Mouse (Mus musculus) erythroblast, adult 5-6 weeks (primary cell): ENCODE results near the gene Olfr1056. TPM values are rescaled to one million over a fixed set of nuclear protein-coding genes. Genes with fewer than 3 reads are reported as not detected.
"Not testable (repeated sequence)": the region's sequence is repeated elsewhere in the genome, so short reads cannot be mapped to it uniquely, and the experiment has no call there.

Experiments used
- ATAC-seq: replicated peaks from 2 replicates; pipeline ENCODE4 v1.8.0; 2016; ENCODE audit warnings: moderate number of reproducible peaks, mild to moderate bottlenecking, moderate TSS enrichment, inconsistent platforms; ENCODE audit not compliant: poor library complexity, low FRiP score, severe bottlenecking
- total RNA-seq, 2 experiments: library from RNA; stranded (forward) in 1 of 2; stranded (reverse) in 1 of 2; fragments of 150-400 nt in 1 of 2; fragments of 200-764, 138-1000 nt in 1 of 2; gene quantifications; 2 replicates each; pipeline versions ENCODE4 v1.2.3 to v1.2.4; 2015 to 2017; ENCODE audit warnings: low replicate concordance in 2 of 2

Gene Olfr1056
- total RNA-seq (2015; ENCODE audit: low replicate concordance) (not detected in 2 replicates), total RNA-seq (2017; ENCODE audit: low replicate concordance) (not detected in 2 replicates)

DNA sequence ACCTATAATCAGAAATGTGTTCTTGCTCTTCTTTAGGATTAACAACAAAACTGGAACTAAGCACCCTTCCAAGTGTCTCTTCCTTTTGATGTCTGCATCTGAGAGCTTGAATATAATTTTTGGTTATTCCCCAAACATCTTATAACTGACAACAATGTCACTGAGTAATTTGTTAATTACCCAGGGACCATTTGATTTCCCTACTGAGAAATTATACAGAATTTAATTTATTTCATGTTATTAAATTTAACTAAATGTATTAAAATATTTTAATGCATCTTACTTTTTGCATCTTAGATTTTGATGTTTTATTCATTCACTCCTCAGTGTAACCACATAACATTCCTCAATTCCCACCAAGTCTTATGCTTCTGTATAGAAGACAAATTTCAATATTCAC, at the start of gene Olfr1056:
Gene Olfr1056 (minus strand): TSS at position 101 of the 400 bp plus-strand sequence.
- no peak for ATAC-seq

GRCm38 (mm10) chr2:86395114-86395513, 32.8 kb upstream of the Olfr1056 start:
- ATAC-seq, result no peak

DNA sequence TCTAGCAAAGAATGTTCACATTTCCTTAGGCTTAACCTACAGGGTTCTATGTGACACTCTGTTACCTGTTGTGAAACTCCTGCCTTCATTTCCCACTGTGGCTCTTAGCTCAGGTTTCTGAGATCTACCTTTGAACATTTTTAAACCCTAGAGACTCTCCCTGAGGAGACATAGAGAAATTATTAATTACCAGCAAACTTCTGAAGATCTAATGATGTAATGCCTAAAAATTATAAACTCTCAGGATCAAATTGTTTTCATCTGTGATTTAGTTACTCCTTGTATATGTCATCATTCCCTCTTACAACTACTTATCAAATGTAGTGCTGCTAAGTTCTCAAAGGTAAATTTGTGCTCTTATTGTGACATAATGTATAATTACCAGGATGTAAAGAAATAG, 26.2 kb upstream of the Olfr1056 start, which contains the start of gene Olfr1058:
Gene Olfr1058 (minus strand): TSS at position 101 of the 400 bp plus-strand sequence.
- not testable (repeated sequence) for ATAC-seq

GRCm38 (mm10) chr2:86378293-86378692, 16.0 kb upstream of the Olfr1056 start, which contains the start of gene Olfr1057:
Olfr1057 (minus strand) TSS chr2:86378393.
- ATAC-seq, result no peak

GRCm38 (mm10) chr2:86366342-86366741, 4.1 kb upstream of the Olfr1056 start:
- not testable (repeated sequence) for ATAC-seq

- ATAC-seq, result not testable (repeated sequence)
These were observed 10.5 kb downstream of the Olfr1056 start for GRCm38 (mm10) chr2:86351751-86352150.

DNA sequence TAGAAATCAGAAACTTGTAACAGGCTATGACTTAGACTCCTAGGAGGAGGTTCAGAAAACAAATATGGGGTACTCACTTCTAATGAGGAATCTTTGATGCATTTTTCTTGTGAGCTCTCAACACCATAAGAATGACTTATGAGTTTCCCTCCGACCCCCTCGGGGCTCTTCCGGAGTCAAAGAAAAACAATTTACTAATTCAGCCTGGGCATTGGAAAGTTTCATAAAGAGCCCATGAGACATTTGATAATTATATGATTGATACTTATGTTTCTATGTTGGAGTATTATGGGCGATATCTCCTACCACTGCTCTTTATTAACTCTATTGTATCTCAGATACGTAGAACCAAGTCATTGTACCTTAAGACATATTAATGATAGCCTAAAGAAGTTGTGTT, 12.1 kb downstream of the Olfr1056 start, which contains the start of gene Olfr1055:
Gene Olfr1055 (minus strand): TSS at position 101 of the 400 bp plus-strand sequence.
- ATAC-seq, result no peak

DNA sequence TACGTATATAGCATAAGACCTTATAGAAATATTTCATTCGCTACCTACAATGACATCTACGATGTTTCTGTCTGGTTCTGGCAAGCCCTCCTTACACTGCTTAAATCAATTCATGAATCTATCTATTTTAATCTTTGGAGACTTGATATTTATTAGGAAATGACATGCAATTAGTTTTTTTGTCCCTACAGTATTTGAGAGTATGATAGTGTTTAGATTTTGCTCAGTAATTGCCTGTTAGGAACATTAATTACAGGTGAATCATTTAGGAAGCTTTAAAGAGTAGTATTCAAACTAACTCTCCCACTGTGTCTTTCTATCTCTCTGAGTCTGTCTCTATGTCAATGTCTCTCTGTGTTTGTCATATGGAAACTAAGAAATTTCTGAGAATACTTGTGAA, 26.9 kb downstream of the Olfr1056 start, which contains the start of gene Olfr1054:
Gene Olfr1054 (minus strand): TSS at position 101 of the 400 bp plus-strand sequence.
- no peak for ATAC-seq

- ATAC-seq, result no peak
These were observed 47.1 kb downstream of the Olfr1056 start, which contains the start of gene Olfr1053 for GRCm38 (mm10) chr2:86315184-86315583. Olfr1053 (minus strand) TSS chr2:86315284.

Other genes starting within 250 kb of the Olfr1056 start
- gene Olfr1039, start 226.5 kb downstream of the Olfr1056 start, total RNA-seq (2015; ENCODE audit: low replicate concordance), result not detected in 2 replicates
- not detected in 2 replicates for gene Olfr1039, start 226.5 kb downstream of the Olfr1056 start, total RNA-seq (2017; ENCODE audit: low replicate concordance)
- not detected in 2 replicates for gene Olfr1040, start 215.7 kb downstream of the Olfr1056 start, total RNA-seq (2015; ENCODE audit: low replicate concordance)
- gene Olfr1040, start 215.7 kb downstream of the Olfr1056 start, total RNA-seq (2017; ENCODE audit: low replicate concordance), result 2.2 TPM in 1 of 2 replicates, not detected in the other
- not detected in 2 replicates for gene Olfr1042, start 200.6 kb downstream of the Olfr1056 start, total RNA-seq (2015; ENCODE audit: low replicate concordance)
- not detected in 2 replicates for gene Olfr1042, start 200.6 kb downstream of the Olfr1056 start, total RNA-seq (2017; ENCODE audit: low replicate concordance)
- gene Olfr1043, start 194.9 kb downstream of the Olfr1056 start, total RNA-seq (2015; ENCODE audit: low replicate concordance), result not detected in 2 replicates
- gene Olfr1043, start 194.9 kb downstream of the Olfr1056 start, total RNA-seq (2017; ENCODE audit: low replicate concordance), result not detected in 2 replicates
- gene Olfr1044, start 184.6 kb downstream of the Olfr1056 start, total RNA-seq (2015; ENCODE audit: low replicate concordance), result not detected in 2 replicates
- 1.1 TPM in 1 of 2 replicates, not detected in the other for gene Olfr1044, start 184.6 kb downstream of the Olfr1056 start, total RNA-seq (2017; ENCODE audit: low replicate concordance)
- gene Olfr52, start 176.8 kb downstream of the Olfr1056 start, total RNA-seq (2015; ENCODE audit: low replicate concordance), result not detected in 2 replicates
- not detected in 2 replicates for gene Olfr52, start 176.8 kb downstream of the Olfr1056 start, total RNA-seq (2017; ENCODE audit: low replicate concordance)
- gene Olfr1045, start 159.5 kb downstream of the Olfr1056 start, total RNA-seq (2015; ENCODE audit: low replicate concordance), result not detected in 2 replicates
- not detected in 2 replicates for gene Olfr1045, start 159.5 kb downstream of the Olfr1056 start, total RNA-seq (2017; ENCODE audit: low replicate concordance)
- not detected in 2 replicates for gene Olfr1046, start 143.2 kb downstream of the Olfr1056 start, total RNA-seq (2015; ENCODE audit: low replicate concordance)
- gene Olfr1046, start 143.2 kb downstream of the Olfr1056 start, total RNA-seq (2017; ENCODE audit: low replicate concordance), result not detected in 2 replicates
- gene Olfr1047, start 131.1 kb downstream of the Olfr1056 start, total RNA-seq (2015; ENCODE audit: low replicate concordance), result not detected in 2 replicates
- gene Olfr1047, start 131.1 kb downstream of the Olfr1056 start, total RNA-seq (2017; ENCODE audit: low replicate concordance), result not detected in 2 replicates
- not detected in 2 replicates for gene Olfr1048, start 122.2 kb downstream of the Olfr1056 start, total RNA-seq (2015; ENCODE audit: low replicate concordance)
- gene Olfr1048, start 122.2 kb downstream of the Olfr1056 start, total RNA-seq (2017; ENCODE audit: low replicate concordance), result not detected in 2 replicates
- not detected in 2 replicates for gene Olfr1049, start 104.1 kb downstream of the Olfr1056 start, total RNA-seq (2015; ENCODE audit: low replicate concordance)
- not detected in 2 replicates for gene Olfr1049, start 104.1 kb downstream of the Olfr1056 start, total RNA-seq (2017; ENCODE audit: low replicate concordance)
- gene Olfr1051, start 83.4 kb downstream of the Olfr1056 start, total RNA-seq (2015; ENCODE audit: low replicate concordance), result not detected in 2 replicates
- not detected in 2 replicates for gene Olfr1051, start 83.4 kb downstream of the Olfr1056 start, total RNA-seq (2017; ENCODE audit: low replicate concordance)
- gene Olfr1052, start 70.0 kb downstream of the Olfr1056 start, total RNA-seq (2015; ENCODE audit: low replicate concordance), result not detected in 2 replicates
- 1.2 TPM in 1 of 2 replicates, not detected in the other for gene Olfr1052, start 70.0 kb downstream of the Olfr1056 start, total RNA-seq (2017; ENCODE audit: low replicate concordance)
- gene Olfr1053, start 47.2 kb downstream of the Olfr1056 start, total RNA-seq (2015; ENCODE audit: low replicate concordance), result not detected in 2 replicates
- not detected in 2 replicates for gene Olfr1053, start 47.2 kb downstream of the Olfr1056 start, total RNA-seq (2017; ENCODE audit: low replicate concordance)
- not detected in 2 replicates for gene Olfr1054, start 27.0 kb downstream of the Olfr1056 start, total RNA-seq (2015; ENCODE audit: low replicate concordance)
- gene Olfr1054, start 27.0 kb downstream of the Olfr1056 start, total RNA-seq (2017; ENCODE audit: low replicate concordance), result not detected in 2 replicates
- not detected in 2 replicates for gene Olfr1055, start 12.2 kb downstream of the Olfr1056 start, total RNA-seq (2015; ENCODE audit: low replicate concordance)
- not detected in 2 replicates for gene Olfr1055, start 12.2 kb downstream of the Olfr1056 start, total RNA-seq (2017; ENCODE audit: low replicate concordance)
- not detected in 2 replicates for gene Olfr1057, start 15.9 kb upstream of the Olfr1056 start, total RNA-seq (2015; ENCODE audit: low replicate concordance)
- not detected in 2 replicates for gene Olfr1057, start 15.9 kb upstream of the Olfr1056 start, total RNA-seq (2017; ENCODE audit: low replicate concordance)
- not detected in 2 replicates for gene Olfr1058, start 26.1 kb upstream of the Olfr1056 start, total RNA-seq (2015; ENCODE audit: low replicate concordance)
- gene Olfr1058, start 26.1 kb upstream of the Olfr1056 start, total RNA-seq (2017; ENCODE audit: low replicate concordance), result not detected in 2 replicates
- gene Olfr1061, start 51.6 kb upstream of the Olfr1056 start, total RNA-seq (2015; ENCODE audit: low replicate concordance), result not detected in 2 replicates
- gene Olfr1061, start 51.6 kb upstream of the Olfr1056 start, total RNA-seq (2017; ENCODE audit: low replicate concordance), result not detected in 2 replicates
- gene Olfr1062, start 64.3 kb upstream of the Olfr1056 start, total RNA-seq (2015; ENCODE audit: low replicate concordance), result 0.42 TPM in 1 of 2 replicates, not detected in the other
- gene Olfr1062, start 64.3 kb upstream of the Olfr1056 start, total RNA-seq (2017; ENCODE audit: low replicate concordance), result not detected in 2 replicates
- not detected in 2 replicates for gene Olfr1065, start 88.1 kb upstream of the Olfr1056 start, total RNA-seq (2015; ENCODE audit: low replicate concordance)
- gene Olfr1065, start 88.1 kb upstream of the Olfr1056 start, total RNA-seq (2017; ENCODE audit: low replicate concordance), result not detected in 2 replicates
- not detected in 2 replicates for gene Olfr1066, start 93.8 kb upstream of the Olfr1056 start, total RNA-seq (2015; ENCODE audit: low replicate concordance)
- not detected in 2 replicates for gene Olfr1066, start 93.8 kb upstream of the Olfr1056 start, total RNA-seq (2017; ENCODE audit: low replicate concordance)
- not detected in 2 replicates for gene Olfr228, start 124.9 kb upstream of the Olfr1056 start, total RNA-seq (2015; ENCODE audit: low replicate concordance)
- not detected in 2 replicates for gene Olfr228, start 124.9 kb upstream of the Olfr1056 start, total RNA-seq (2017; ENCODE audit: low replicate concordance)
- not detected in 2 replicates for gene Olfr1076, start 146.0 kb upstream of the Olfr1056 start, total RNA-seq (2015; ENCODE audit: low replicate concordance)
- not detected in 2 replicates for gene Olfr1076, start 146.0 kb upstream of the Olfr1056 start, total RNA-seq (2017; ENCODE audit: low replicate concordance)
- gene Olfr1079, start 180.0 kb upstream of the Olfr1056 start, total RNA-seq (2015; ENCODE audit: low replicate concordance), result not detected in 2 replicates
- not detected in 2 replicates for gene Olfr1079, start 180.0 kb upstream of the Olfr1056 start, total RNA-seq (2017; ENCODE audit: low replicate concordance)
- gene Olfr1080, start 195.8 kb upstream of the Olfr1056 start, total RNA-seq (2015; ENCODE audit: low replicate concordance), result not detected in 2 replicates
- gene Olfr1080, start 195.8 kb upstream of the Olfr1056 start, total RNA-seq (2017; ENCODE audit: low replicate concordance), result not detected in 2 replicates
- not detected in 2 replicates for gene Olfr1082, start 236.5 kb upstream of the Olfr1056 start, total RNA-seq (2015; ENCODE audit: low replicate concordance)
- gene Olfr1082, start 236.5 kb upstream of the Olfr1056 start, total RNA-seq (2017; ENCODE audit: low replicate concordance), result not detected in 2 replicates